Mouse (Mus musculus) heart, adult 2 months (tissue): ENCODE measurements at regions not wholly inside any gene's neighbourhood (a gene's known extent, or its start where the extent isn't known, plus 50 kb on each side); places are given as distances from the start of the nearest gene placed in this dataset.

Source experiments
- DNase-seq, 2 experiments: peaks; one replicate each; pipeline ENCODE4 v3.0.0; 2021
- H3K27ac ChIP-seq: fragments of 200-600 bp; 2 replicates; pipeline ENCODE4 v1.8.1; 2022
- H3K27me3 ChIP-seq: fragments of 200-500 bp; 2 replicates; pipeline ENCODE4 v1.6.1; 2012; ENCODE audit warnings: mild to moderate bottlenecking, low read length, inconsistent platforms, mixed read lengths; ENCODE audit not compliant: control insufficient read depth, insufficient read depth
- H3K36me3 ChIP-seq: fragments of 200-500 bp; 2 replicates; pipeline ENCODE4 v1.6.1; 2012; ENCODE audit warnings: low read length, inconsistent platforms; ENCODE audit not compliant: control insufficient read depth, insufficient read depth
- H3K4me1 ChIP-seq: fragments of 200-500 bp; 2 replicates; pipeline ENCODE4 v1.6.1; 2011; ENCODE audit warnings: low read length; ENCODE audit not compliant: control insufficient read depth, insufficient read depth
- H3K4me3 ChIP-seq: fragments of 200-600 bp; 2 replicates; pipeline ENCODE4 v1.8.1; 2022
- H3K79me2 ChIP-seq: fragments of 200-500 bp; replicated peaks from 2 replicates; pipeline ENCODE4 v1.6.1; 2012; ENCODE audit warnings: mild to moderate bottlenecking, inconsistent platforms, low read length, moderate library complexity, mixed read lengths; ENCODE audit not compliant: control insufficient read depth, insufficient read depth
- H3K9ac ChIP-seq: fragments of 200-500 bp; 2 replicates; pipeline ENCODE4 v1.6.1; 2012; ENCODE audit warnings: low read depth, mild to moderate bottlenecking, control low read depth, inconsistent platforms, low read length, mixed read lengths
- CTCF ChIP-seq: fragments of 200-600 bp; IDR thresholded peaks from 2 replicates; pipeline ENCODE4 v1.8.1; 2022; ENCODE audit warnings: antibody characterized with exemption, mild to moderate bottlenecking, moderate library complexity
- EP300 ChIP-seq: fragments of 200-500 bp; IDR thresholded peaks from 2 replicates; pipeline ENCODE4 v1.6.1; 2011; ENCODE audit warnings: low read depth, low read length, control low read depth; ENCODE audit not compliant: insufficient read depth
- POLR2A ChIP-seq: fragments of 200-500 bp; IDR thresholded peaks from 2 replicates; pipeline ENCODE4 v1.6.1; 2011; ENCODE audit warnings: mild to moderate bottlenecking, low read depth, low read length, control low read depth; ENCODE audit not compliant: insufficient read depth
- WGBS: fragments of 180-500 bp; shearing (Covaris S2); methylation state at CpG from one replicate; pipeline ENCODE4 v1.1.7; 2018; 5-methylcytosine and 5-hydroxymethylcytosine counted together
- intact Hi-C: fragments of 180-260 bp; cut with DNase I; formaldehyde crosslinking; loops from one replicate; pipeline ENCODE4 v1.15.1; 2025

DNA sequence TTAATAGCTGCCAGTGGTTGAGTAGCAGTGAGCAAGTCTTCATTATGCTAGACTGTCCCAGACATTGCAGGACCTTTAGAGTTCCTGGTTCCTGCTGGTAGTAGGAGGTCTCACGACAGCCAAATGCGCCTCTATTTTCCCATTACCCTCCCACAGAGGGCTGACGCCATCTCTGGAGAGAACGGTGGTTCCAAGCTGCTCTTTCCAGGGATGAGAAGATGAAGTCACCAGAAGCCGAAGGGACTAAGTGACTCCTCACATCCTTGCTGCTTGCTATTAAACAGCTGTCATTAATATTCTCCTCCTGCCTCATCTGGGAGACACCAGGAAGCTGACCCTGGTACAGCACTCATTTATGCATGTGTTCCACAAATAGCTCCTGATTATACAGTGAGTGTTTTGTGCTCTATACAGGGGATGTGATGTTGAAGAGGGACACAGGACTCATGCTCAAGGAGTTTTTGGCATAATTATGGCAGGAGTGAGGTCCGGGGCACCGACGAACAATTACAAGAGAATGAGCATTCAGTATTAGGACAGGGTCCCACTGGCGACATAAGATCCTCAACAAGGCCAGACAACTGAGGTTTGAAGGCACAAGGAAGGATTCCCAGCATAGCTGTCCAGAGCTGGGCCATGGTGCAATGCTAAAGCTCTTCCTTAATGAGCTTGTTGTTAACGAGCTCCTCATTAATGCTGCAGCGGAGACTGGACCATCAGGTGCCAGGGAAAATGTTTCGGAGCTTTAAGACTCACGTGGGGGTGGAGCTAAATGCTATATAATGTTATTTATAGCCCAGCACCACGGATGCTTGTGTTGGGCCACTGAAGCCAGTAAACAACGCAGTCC lies 145.6 kb downstream of the Kit start:
- 74% methylated on average over 15 of the region's 15 CpGs for WGBS
- H3K36me3 ChIP-seq = no peaks in the 10 kb centered on the region
- no peak overlapping the region for H3K9ac ChIP-seq
- intact Hi-C loops = no loop called here
- no peaks in the 10 kb centered on the region for H3K27me3 ChIP-seq
- H3K27ac ChIP-seq = no peak overlapping the region
- TF ChIP-seq POLR2A = no peak
- no peak for TF ChIP-seq CTCF
- no peak for TF ChIP-seq EP300
- DNase-seq = no peak
- no peaks in the 10 kb centered on the region for H3K4me1 ChIP-seq
- H3K79me2 ChIP-seq = no peaks in the 10 kb centered on the region
- H3K4me3 ChIP-seq = no peak overlapping the region

GRCm38 (mm10) chr5:75718511-75719225 lies 144.0 kb downstream of the Kit start:
- Histone ChIP-seq H3K27me3 (no peaks in the 10 kb centered on the region), H3K9ac (no peak overlapping the region), H3K4me1 (no peaks in the 10 kb centered on the region), H3K27ac (no peak overlapping the region), H3K79me2 (no peaks in the 10 kb centered on the region), H3K36me3 (no peaks in the 10 kb centered on the region), H3K4me3 (no peak overlapping the region)
- intact Hi-C loops = no loop called here
- WGBS = 74% methylated on average over 12 of the region's 12 CpGs
- DNase-seq = no peak
- TF ChIP-seq POLR2A (no peak), EP300 (no peak), CTCF (no peak)
